Mouse (Mus musculus): Measurements from ENCODE around the gene Tmem9.

GRCm38 (mm10) chr1:135989876-135990275, 18.1 kb upstream of the Tmem9 start:
- TF ChIP-seq CTCF (IDR thresholded peaks at IDR 0.05; ENCODE audit: borderline replicate concordance, extremely low read depth, insufficient read depth, insufficient read length) (no peak), POLR2A (IDR thresholded peaks at IDR 0.05; ENCODE audit: borderline replicate concordance, extremely low read depth, insufficient read depth, insufficient read length, poor library complexity, severe bottlenecking) (no peak)

Measured in brain, embryonic 14.5 days (tissue).